Mouse (Mus musculus) adrenal gland, postnatal 14 days (tissue): Measurements from ENCODE around the gene Ccnjl. TPM values are rescaled to one million over a fixed set of nuclear protein-coding genes. Genes with fewer than 3 reads are reported as not detected.

Source experiments
- DNase-seq: peaks from one replicate; pipeline ENCODE4 v3.0.0; 2021; ENCODE audit warnings: mixed read lengths
- total RNA-seq: library from RNA; stranded (reverse); gene quantifications from 2 replicates; pipeline ENCODE4 v1.2.3, GENCODE M21; 2021

Ccnjl gene
- total RNA-seq, 1 experiment from 2014 or later, result 7.7 TPM

DNA sequence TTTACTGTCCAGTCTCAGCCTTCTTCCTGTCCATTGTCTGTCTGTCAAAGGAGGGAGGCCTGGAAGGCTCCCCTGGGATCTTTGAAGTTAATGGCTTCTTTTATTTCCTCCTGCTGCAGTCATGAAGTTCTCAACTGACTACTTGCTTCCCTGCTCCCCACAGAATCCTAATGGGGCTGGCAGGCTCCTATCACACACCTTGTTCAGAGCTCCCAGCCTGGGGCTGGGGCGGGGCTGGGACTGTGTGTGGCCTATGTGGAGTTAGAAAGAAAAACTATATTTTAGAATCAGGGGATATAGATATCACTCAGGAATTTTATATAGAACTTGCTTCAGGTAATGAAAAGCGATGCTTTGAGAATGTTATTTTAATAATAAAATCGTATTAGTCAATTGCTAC, 8.1 kb upstream of the Ccnjl start:
- DNase-seq, result no peak

GRCm38 (mm10) chr11:43528078-43528682, 404 bp upstream of the Ccnjl start:
- no peak for DNase-seq

DNA sequence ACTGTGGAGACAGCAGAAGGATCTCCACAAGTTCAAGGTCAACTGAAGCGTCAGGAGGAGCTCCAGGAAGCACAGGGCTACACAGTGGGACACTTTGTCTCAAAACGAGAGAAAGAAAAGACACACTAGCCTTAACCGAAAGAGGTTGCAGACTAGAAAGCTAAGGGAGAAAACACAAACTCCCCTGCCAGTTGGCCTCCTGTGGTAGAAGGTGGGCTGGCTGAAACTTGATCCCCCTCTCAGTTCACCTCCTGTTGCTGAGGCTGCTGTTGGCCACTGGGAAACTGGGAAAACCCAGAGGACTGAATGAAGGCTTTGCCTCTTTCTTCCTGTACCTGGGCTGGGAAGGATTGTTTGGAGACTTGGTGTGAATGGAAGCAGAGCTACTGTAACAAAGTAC, 1.5 kb downstream of the Ccnjl start:
- DNase-seq, result no peak

GRCm38 (mm10) chr11:43531619-43532018, 3.0 kb downstream of the Ccnjl start:
- no peak for DNase-seq

GRCm38 (mm10) chr11:43537074-43537473, 8.5 kb downstream of the Ccnjl start:
- DNase-seq, result no peak

DNA sequence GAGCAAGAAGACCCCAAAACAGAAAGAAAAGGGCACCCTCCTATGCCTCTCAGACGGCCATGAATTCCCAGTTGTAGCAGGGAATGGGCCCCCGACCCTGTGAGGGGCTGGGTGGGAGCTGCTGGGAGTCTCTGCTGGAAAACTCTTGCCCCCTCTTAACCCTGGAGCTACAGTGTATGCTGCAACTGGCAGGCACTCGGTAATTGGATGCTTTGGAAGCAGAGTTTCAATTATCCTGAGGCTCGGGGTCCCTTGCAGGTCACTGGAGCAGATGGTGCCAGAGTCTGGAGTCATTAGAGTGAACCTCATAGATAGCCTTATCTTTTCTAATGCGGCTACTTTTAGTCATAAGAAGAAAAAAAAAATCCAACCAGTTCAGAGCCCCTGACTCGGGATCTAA, 11.3 kb downstream of the Ccnjl start:
- DNase-seq, result no peak

DNA sequence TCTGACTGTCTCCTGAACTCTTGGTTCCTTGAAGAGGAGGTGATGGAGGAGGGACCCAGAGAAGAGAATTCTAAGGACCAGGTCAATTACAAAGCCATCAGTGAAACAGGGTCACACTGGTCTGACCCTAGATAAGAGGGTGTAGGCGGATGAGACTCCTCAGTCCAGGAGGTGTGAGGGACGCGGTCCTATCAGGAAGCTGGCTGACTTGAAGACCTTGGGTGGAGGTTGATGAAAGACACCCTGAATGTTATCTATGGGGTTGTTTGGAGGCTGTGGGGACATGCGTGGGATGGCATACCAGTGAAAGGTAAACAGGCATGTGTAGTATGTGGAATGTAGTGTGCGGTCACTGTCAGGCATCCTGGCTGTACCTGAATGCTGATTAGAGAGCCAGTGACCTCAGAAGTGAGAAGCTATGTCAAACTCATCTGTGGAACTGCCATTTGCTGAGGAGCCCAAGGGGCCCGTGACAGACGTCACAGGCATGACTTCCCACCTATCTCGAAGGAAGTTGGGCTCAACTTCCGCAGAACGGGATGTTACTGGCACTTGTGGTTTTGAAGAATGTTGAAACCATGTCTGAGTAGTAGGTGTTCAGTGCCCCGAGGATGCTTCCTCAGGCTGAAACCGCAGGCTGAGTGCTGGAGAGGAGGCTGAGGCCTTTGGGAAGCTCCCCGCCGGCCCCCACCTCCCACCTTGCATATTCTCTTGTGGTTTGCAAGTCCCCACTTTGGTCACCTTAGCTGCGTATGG, 15.3 kb downstream of the Ccnjl start:
- DNase-seq, result no peak

DNA sequence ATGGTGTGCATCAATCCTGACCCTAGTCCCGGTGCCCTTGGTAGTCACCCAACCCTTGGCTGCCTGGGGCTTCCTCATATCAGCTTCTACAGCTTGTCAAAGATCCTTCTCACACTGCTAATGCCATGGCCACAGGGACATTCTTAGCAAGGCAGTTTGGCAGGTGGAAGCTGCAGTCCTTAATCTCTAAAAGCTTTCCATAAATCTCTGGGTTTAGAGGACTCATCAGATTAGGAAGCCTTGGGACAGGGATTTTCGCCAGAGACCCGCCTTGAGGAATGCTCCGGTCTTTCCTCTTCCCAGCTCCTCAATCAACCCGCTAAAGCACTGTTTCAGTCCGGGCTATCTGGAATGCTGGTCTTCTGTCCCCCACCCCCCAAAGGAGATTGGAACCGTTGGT, 16.2 kb downstream of the Ccnjl start:
- DNase-seq, result peak; percentile 63

DNA sequence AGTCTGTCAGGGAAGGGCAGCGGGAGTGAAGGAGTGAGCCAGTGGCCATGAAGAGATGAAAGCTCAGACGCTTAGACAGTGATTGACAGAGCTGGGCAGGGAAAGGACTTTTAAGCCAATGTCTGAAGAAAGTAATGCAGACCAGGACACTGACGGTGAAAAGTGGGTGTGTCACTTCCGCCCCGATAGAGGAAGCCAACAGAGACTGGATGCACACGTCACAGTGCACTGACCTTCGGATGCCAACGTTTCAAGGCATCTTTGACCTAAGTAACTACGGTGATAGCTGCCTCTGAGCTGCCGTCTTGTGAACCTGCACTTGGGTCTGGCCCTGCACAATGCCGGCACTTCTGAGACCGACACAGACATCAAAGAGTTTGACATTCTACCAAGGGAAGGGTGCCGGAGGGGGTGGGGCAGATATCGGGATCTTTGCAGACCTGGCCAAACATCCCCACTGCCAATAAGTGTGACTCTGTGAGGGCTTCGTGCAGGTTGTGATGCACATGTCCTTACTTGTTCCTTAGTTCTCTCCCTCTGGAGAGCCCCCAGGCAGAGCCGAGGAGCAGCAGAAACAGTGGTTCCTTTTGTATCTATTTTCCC, 17.4 kb downstream of the Ccnjl start:
- peak; percentile 74 for DNase-seq

GRCm38 (mm10) chr11:43546678-43547077, 18.1 kb downstream of the Ccnjl start:
- DNase-seq, result no peak

- peak; percentile 88 for DNase-seq
Observed at GRCm38 (mm10) chr11:43548148-43548547, 19.6 kb downstream of the Ccnjl start.

DNA sequence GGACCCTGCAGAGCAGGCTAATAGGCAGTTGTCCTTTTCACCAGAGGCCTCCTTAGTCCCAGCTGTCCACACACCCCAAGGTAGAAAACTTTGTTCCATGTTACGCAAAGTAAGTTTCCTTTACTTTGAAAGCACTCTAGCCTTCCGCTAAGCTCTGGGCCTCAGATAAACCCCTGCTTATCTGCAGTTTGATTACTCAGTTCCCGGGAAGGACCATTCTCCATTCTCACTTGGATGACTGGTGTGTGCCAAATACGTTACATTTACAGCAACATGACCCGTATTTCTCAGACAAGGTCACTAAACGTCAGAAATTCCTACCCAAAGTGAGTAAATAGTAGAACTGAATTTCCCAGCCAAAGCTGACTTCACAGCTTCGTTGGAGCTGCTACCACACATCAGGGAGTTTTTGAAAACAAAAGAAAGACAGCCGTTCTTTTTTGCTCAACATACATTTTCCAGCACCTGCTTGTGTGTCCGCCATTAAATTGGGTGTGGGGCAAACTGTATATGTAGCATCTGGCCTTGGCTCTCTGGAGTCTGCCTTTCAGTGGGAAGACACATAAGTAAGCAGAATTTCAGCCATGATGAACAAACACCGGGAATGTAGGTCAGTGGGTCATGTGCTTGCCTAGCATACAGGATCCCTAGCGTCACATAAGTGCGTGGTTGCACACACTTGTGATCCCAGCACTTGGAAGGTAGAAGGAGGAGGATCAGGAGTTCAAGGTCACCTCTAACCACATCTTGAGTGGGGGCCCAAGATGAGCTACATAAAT, 20.3 kb downstream of the Ccnjl start:
- peak; percentile 51 for DNase-seq

DNA sequence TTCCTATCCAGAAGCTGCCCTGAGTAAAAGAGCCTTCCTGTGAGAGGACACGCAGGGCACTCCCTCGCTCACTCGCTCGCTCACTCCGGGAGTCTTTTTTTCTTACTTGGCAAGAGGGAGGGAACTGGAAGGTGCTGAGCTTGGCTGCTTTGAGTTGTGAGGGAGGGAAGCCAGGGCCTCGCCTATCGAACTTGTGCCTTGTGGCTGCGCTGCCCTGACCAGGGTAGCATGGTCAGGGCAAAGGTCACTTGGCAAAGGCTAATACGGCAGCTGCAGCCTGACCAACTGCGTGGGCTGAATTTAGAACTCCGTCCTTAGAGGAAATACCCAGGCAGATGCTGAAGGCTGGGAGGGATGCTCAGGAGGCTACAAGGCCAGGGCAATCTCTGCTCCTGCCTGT, 21.1 kb downstream of the Ccnjl start:
- peak; percentile 65 for DNase-seq

GRCm38 (mm10) chr11:43551756-43552155, 23.2 kb downstream of the Ccnjl start:
- DNase-seq, result no peak

GRCm38 (mm10) chr11:43552675-43553074, 24.1 kb downstream of the Ccnjl start:
- no peak for DNase-seq

- DNase-seq, result peak; percentile 39
Observed at GRCm38 (mm10) chr11:43556538-43556937, 28.0 kb downstream of the Ccnjl start.

DNA sequence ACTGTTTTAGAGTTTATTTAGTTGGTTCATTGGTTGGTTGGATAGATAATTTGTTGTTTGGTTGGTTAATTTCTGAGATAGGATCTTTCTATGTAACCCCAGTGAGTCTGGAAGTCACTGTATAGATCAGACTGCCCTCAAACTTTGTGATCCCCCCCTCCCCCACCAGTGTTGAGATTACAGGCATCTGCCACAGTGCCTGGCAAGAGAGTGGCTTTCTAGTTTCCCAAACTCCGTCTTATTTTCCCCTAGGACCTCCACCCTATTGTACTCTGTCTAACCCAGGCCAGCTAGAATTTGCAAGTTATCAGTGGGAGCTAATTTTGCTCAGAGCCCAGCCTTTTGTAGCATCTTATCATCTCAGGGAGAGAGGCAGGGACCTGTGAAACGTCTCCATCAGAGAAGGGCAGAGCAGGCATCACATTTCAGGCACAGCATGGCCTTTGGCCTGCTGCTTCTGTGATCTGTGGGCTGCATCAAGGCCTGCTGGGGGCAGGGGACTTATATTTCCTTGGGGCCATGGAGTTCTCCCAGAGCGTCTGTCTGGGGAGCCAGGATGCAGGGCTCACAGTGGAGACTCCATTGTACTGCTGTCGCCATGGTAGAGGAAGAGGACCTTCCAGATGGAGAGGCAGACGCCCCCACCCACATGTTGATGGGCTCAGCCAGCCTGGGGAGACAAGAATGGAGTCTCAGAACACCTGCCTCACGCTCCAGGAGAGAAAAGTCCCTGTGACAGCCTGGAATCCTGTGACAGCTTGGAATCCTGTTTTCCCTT, 31.1 kb downstream of the Ccnjl start:
- no peak for DNase-seq

DNA sequence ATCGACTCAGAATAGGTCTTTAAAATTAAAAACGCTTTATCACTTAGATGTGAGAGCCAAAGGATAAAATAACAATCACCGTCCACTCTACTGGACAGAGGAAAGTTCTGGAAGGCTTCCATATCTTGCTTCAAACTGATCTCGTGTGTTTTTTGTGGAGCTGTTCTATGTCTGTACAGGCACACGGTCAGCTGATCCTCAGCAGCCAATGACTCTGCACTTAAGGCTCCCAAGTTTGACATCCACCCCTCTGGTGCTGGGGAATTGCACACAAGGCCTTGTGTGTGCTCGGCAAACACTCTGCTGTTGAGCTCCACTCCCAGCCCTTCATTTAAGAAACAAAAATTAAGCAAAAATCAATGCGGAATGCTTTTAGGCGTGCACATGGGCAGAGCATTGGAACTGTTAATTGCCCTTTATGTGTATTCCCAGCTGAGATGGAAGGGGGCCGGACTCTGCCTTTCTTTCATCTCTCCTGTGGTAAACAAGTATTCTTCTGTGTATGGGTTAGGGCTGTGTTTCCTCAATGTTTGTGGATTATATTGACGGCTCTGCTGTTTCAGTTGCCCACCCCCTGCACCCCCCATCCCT, 35.2 kb downstream of the Ccnjl start:
- DNase-seq, result no peak

- no peak for DNase-seq
Observed at GRCm38 (mm10) chr11:43565414-43565813, 36.8 kb downstream of the Ccnjl start.

DNA sequence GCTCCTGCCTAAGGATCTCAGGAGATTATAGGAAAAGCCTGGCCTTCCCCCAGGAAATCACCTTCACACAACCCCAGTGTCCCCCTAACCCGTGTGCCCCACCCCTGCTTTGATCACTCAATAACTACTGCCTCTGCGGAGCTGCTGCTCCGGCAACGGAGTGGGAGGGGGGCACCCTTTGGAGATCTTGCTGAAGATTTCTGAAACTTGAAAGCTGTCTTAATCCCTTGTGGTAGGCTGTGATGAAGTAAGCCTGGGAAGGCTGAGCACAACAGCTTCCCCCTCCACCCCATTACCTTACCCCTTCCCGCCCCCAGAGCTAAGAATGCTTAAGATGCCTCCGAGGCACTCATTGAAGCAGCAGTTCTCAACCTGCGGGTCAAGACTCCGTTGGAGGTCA, 37.3 kb downstream of the Ccnjl start:
- DNase-seq, result no peak

- DNase-seq, result no peak
Observed at GRCm38 (mm10) chr11:43566696-43567095, 38.1 kb downstream of the Ccnjl start.

DNA sequence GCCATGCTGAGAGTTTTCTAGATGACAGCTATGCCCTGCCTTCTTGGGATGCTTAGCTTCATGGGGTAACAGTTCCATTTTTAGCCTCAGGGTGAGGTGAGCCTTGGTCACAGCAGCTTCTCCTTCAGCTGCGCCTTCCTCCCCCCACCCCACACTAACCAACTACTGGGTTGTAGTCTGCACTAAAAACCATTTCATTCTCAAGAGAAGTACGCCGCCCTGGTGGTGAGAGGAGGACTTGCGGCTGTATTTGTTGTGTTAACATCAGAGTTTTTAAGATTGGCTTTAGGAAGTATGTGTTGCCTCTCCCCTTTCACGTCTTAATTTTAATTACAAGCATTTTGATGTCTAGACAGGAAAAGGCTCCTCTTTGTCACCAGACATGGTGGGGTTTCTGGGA, 39.7 kb downstream of the Ccnjl start:
- DNase-seq, result peak; percentile 64
